Mouse (Mus musculus): ENCODE data around the gene Cenpm. TPM values are rescaled to one million over a fixed set of nuclear protein-coding genes. Genes with fewer than 3 reads are reported as not detected.

Cenpm gene
- total RNA-seq, 1 experiment from 2014 or later: 5.9 TPM

DNA sequence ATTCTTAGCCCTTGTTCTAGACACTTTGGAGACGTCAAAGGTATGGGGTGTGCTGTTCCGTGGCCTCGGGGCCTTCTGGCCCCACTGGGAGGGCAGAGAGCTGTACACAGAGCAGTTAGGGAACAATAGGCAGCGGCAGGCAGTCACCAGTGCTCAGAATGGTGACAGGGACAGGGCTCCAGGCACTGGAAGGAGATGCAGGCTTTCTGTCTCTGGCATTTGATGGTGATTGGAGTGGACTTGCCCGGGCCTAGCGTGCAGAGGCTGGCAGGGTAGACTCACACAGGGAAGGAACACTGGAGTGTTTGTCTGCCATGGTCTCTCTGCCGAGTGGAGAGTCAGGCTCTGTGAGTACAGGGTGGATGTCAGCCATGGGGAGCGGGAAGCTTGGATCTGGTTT, 51.9 kb downstream of the Cenpm start:
- DNase-seq: no peak

DNA sequence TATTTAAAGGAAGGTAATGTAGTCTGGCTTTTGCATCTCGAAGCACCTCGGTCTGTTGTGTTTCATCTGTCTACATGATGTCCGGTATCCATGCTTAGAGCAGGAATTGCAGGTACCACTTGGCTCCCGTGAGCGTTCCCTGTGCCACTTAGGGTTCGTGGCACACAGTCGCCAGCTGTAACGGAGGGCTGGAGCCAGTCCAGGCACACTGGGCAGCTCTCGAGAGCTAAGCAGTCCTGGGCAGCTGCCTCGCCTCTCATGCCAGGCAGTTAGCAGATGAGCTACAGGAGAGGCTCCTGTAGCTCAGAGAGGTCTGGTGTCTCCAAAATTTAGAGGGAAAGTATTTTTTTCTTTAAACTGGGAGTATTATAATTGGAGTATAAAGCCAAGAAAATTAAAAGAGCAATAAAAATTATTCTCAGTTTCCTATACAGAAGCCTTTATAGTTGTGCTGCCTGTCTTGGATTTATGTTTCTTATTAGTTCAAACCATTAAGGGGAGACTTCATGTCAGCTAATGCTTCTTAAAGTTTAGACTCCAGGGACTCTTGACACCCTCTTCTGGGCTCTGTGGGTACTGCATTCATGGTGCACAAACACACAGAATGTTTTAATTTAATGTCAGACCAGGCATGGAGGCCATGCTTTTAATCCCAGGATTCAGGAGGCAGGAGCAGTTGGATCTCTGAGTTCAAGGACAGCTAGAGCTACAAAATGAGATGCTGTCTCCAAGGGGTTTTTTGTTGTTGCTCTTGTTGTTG, 55.9 kb downstream of the Cenpm start:
- DNase-seq: peak; percentile 37

DNA sequence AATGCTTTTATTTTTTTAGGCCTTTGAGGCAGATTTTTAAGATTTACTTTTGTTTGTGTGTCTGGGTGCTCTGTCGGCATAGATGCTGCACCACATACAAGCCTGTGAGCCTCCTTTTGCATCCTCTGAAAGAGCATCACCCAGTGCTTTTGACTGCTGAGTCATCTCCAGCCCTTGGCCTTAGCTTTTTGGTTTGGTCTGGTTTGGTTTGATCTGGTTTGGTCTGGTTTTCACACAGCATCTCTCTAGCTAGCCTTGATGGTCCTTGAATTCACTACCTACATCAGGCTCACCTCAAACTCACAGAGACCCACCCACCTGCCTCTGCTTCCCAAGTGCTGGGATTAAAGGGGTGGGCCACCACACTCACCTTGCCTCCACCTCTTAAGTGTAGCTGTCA, 56.6 kb downstream of the Cenpm start:
- no peak for DNase-seq

DNA sequence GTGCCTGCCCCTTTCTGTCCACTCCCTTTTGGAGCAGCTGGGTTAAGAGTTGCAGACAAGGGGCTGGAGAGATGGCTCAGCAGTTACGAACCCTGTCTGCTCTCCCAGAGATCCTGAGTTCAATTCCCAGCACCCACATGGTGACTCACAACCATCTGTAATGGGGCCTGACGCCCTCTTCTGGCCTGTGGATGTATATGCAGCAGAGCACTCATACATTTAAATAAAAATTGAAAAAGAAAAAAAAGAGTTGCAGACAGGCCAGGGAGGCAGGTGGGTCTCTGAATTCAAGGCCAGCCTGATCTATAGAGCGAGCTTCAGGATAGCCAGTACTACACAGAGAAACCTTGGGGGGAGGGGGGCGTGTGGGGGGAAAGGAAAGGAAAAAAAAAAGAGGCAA, 57.1 kb downstream of the Cenpm start:
- DNase-seq: no peak

DNA sequence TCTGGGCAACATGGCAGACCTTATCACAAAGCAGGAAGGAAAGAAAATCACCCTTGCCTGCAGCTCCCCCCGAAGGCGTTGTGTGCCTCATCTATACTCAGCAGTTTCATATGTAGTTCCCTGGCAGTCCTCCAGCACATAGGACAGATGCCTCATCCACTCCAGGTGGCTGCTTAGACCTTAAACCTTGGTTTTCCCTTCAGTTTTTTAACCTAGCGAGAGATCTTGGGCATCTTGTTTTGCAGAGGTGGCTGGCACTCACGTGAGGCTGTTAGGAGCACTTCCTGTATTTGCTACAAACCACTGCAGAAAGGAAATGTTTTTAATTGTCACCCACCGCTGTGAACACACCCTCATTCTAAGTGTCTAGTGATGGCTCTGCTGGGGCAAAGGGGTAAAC, 57.6 kb downstream of the Cenpm start:
- no peak for DNase-seq

DNA sequence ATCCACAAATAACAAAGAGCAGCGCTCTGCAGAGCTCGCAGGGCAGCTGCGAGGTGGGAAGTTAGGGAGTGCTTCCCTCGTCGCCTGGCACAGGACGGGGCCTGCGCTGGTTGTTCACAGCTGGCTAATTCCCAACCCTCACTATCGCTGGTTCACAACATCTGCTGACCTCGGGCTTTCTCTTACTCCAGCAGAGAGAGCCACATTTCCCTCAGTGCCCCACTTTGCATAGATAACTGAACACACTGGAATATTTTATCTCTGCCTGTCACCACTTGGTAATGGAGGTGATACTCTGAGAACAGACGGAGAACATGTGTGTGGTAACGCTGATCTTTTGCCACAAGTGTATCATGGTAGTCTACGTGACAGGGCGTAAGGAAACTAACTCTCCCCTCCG, 58.4 kb downstream of the Cenpm start:
- DNase-seq: no peak

DNA sequence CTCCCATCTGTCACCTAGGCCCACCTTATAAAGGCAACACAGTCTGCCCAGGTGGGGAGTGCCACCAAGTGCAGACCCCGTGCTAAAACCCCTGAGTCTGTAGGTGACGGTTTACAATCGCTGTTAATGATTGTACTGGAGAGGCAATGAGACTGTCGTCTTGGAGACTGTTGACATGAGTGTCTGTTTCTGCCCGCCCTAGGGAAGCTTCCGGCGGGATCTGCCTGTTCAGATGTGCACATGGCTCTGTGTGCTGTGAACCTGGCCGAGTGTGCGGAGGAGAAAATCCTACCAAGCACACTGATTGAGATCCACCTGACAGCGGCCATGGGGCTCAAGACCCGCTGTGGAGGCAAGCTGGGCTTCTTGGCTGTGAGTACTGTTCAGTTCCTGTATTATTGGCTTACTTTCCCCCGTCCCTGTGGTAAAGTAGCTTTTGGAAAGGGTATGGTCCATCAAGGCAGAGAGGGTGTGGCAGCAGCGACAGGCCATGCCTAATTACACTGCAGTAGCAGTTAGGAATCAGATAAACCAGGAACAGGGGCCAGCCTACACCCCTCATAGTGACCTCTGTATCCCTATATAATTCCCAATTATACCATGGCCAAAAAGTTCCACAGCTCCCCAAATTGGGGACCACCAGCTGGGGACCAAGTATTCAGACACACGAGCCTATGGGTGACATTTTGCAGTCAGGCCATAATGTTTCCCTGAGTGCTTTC, 59.3 kb downstream of the Cenpm start:
- no peak for DNase-seq

DNA sequence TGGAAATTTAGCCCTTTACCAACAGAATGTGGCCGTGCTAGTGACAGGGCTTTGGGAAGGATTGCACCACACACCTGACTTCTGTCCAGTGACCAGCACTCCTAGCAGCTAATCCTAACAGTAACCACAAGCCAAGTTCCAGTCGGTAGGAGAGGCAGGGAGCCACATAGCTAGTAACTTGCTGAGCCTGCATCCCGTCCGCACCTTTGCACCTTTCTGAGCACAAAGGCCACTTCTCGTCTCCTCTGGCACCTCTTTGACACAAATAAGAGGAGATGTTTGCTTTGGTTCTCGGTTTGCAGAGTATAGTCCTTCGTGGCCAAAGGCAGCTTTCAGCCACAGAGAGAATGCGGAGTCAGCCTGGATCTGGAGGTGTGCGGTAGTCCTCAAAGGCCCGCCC, 59.9 kb downstream of the Cenpm start:
- no peak for DNase-seq

DNA sequence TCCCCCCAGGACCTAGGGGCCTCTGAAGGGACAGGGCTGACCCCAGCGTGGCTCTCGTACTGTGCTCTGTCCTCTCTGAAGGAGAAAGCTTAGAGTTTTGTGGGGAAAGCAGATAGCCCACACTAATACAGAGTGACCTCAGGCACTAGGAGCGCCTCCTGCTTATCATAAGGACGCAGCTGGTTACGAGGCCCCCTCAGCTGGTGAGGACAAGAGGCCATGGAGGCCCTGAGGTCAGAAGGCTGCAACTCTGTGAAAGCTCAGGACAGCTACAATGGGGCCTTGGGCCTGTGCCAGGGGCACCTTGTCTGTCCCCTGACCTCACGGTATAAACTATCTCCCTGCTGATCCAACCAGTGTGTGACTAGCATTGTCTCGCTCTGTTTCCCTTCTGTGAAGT, 60.4 kb downstream of the Cenpm start:
- DNase-seq: no peak

Small RNA genes within 50 kb of the gene (microRNA-seq; reads per million reads assigned to microRNA genes)
- 30.5 to 36.3 reads per million in 2 experiments for gene Mir33

Other genes with a start within 250 kb of the Cenpm start
- gene Desi1, start 210.9 kb downstream of the Cenpm start, total RNA-seq (2021): 80.3 and 81.7 TPM in 2 replicates
- 83.1 and 99.8 TPM in 2 replicates for gene Snu13, start 197.2 kb downstream of the Cenpm start, total RNA-seq (2021)
- gene 4930407I10Rik, start 185.6 kb downstream of the Cenpm start, total RNA-seq (2021): not detected in 2 replicates
- 2.8 and 4.3 TPM in 2 replicates for gene Mei1, start 174.8 kb downstream of the Cenpm start, total RNA-seq (2021)
- gene Ccdc134, start 116.8 kb downstream of the Cenpm start, total RNA-seq (2021): 11.2 and 11.3 TPM in 2 replicates
- 85.2 and 95.5 TPM in 2 replicates for gene Srebf2, start 97.6 kb downstream of the Cenpm start, total RNA-seq (2021)
- gene Shisa8, start 31.9 kb downstream of the Cenpm start, total RNA-seq (2021): 0.24 and 0.48 TPM in 2 replicates
- gene Tnfrsf13c, start 20.4 kb downstream of the Cenpm start, total RNA-seq (2021): 0.21 TPM in 1 of 2 replicates, not detected in the other
- gene 1500009C09Rik, start 7.6 kb upstream of the Cenpm start, total RNA-seq (2021): 0.62 TPM in 1 of 2 replicates, not detected in the other
- 3.0 and 4.3 TPM in 2 replicates for gene Sept3, start 30.1 kb upstream of the Cenpm start, total RNA-seq (2021)
- gene Wbp2nl, start 54.2 kb upstream of the Cenpm start, total RNA-seq (2021): not detected in 2 replicates
- 71.5 and 75.4 TPM in 2 replicates for gene Naga, start 94.2 kb upstream of the Cenpm start, total RNA-seq (2021)
- gene Pheta2, start 94.2 kb upstream of the Cenpm start, total RNA-seq (2021): 0.49 and 1.0 TPM in 2 replicates
- gene Smdt1, start 94.2 kb upstream of the Cenpm start, total RNA-seq (2021): 176 and 192 TPM in 2 replicates
- gene Ndufa6, start 109.6 kb upstream of the Cenpm start, total RNA-seq (2021): 531 and 557 TPM in 2 replicates
- gene Cyp2d22, start 135.5 kb upstream of the Cenpm start, total RNA-seq (2021): 40.4 and 48.4 TPM in 2 replicates
- 0.27 TPM in 1 of 2 replicates, not detected in the other for gene Cyp2d11, start 149.3 kb upstream of the Cenpm start, total RNA-seq (2021)
- 0.55 and 9.2 TPM in 2 replicates for gene Cyp2d10, start 162.4 kb upstream of the Cenpm start, total RNA-seq (2021)
- gene Cyp2d9, start 188.7 kb upstream of the Cenpm start, total RNA-seq (2021): 3.7 TPM in 1 of 2 replicates, not detected in the other